Mouse (Mus musculus) liver, embryonic 13.5 days (tissue): ENCODE results near the gene Mycbp2. TPM values are rescaled to one million over a fixed set of nuclear protein-coding genes. Genes with fewer than 3 reads are reported as not detected.

Source experiments
- ATAC-seq: fragments of 200-750 bp; cut with Nextera tagmentation; 2 replicates; pipeline ENCODE4 v1.8.0; 2017; ENCODE audit warnings: low read depth, mild to moderate bottlenecking, moderate number of reproducible peaks, moderate library complexity
- DNase-seq: peaks from one replicate; pipeline ENCODE4 v3.0.0; 2022
- H3K27ac ChIP-seq: fragments of 300-500 bp; sonication (generic); 2 replicates; pipeline ENCODE4 v1.5.1; 2015; ENCODE audit warnings: moderate library complexity, mild to moderate bottlenecking, inconsistent platforms
- H3K27me3 ChIP-seq: fragments of 300-500 bp; sonication (generic); 2 replicates; pipeline ENCODE4 v1.6.1; 2015; ENCODE audit warnings: mild to moderate bottlenecking, inconsistent platforms
- H3K36me3 ChIP-seq: fragments of 300-500 bp; sonication (generic); 2 replicates; pipeline ENCODE4 v1.6.1; 2015; ENCODE audit warnings: mild to moderate bottlenecking, inconsistent platforms
- H3K4me1 ChIP-seq: fragments of 300-500 bp; sonication (generic); replicated peaks from 2 replicates; pipeline ENCODE4 v1.6.1; 2015; ENCODE audit warnings: inconsistent platforms
- H3K4me2 ChIP-seq: fragments of 300-500 bp; sonication (generic); 2 replicates; pipeline ENCODE4 v1.6.1; 2015; ENCODE audit warnings: inconsistent platforms, mild to moderate bottlenecking, moderate library complexity
- H3K4me3 ChIP-seq: fragments of 300-500 bp; sonication (generic); replicated peaks from 2 replicates; pipeline ENCODE4 v1.5.1; 2015; ENCODE audit warnings: mild to moderate bottlenecking, inconsistent platforms
- H3K9ac ChIP-seq: fragments of 300-500 bp; sonication (generic); 2 replicates; pipeline ENCODE4 v1.6.1; 2015; ENCODE audit warnings: mild to moderate bottlenecking, inconsistent platforms
- H3K9me3 ChIP-seq: fragments of 300-500 bp; sonication (generic); replicated peaks from 2 replicates; pipeline ENCODE4 v1.6.1; 2016; ENCODE audit warnings: inconsistent platforms
- WGBS: fragments of 180-500 bp; shearing (Covaris S2); methylation state at CpG from one replicate; pipeline ENCODE4 v1.1.7; 2015; ENCODE audit not compliant: insufficient replicate concordance; 5-methylcytosine and 5-hydroxymethylcytosine counted together
- polyA plus RNA-seq: library from polyadenylated mRNA; unstranded; fragments of >200 nt; fragmentation: Nextera tagmentation; extraction: Ambion mirVana; gene quantifications from 2 replicates; pipeline ENCODE4 v1.2.1, GENCODE M21; 2015

Mycbp2 gene
- polyA plus RNA-seq, 1 experiment from 2014 or later = 7.3 TPM

DNA sequence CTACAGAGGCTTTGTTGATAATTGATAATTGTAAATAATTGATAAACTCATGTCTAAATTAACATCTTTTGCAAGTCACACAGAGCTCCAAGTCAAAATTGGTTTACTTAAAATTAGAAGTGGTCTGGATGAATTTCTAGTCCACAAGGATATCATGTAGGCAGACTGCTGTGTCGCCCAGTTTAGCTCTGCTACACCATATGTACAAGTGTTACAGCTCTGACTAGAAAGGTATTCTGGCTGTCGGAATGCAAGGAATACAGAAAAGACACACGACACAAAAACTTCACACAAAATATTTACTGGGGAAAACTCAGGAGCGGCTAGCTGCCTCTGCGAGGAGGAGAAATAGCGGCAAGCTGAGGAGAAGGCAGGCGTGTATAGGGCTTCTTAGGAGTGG is 89.7 kb downstream of the Mycbp2 start:
- WGBS = 90% methylated on average over 7 of the region's 7 CpGs
- no peak overlapping the region for H3K9ac ChIP-seq
- ATAC-seq (no peak), DNase-seq (no peak)
- no peak overlapping the region for H3K27ac ChIP-seq
- H3K36me3 ChIP-seq = peaks cover 36% of the 10 kb centered on the region
- H3K4me2 ChIP-seq = no peak overlapping the region
- H3K9me3 ChIP-seq = no peaks in the 10 kb centered on the region
- H3K27me3 ChIP-seq = no peaks in the 10 kb centered on the region
- H3K4me1 ChIP-seq = no peaks in the 10 kb centered on the region; the same call in 1 of the 2 replicates
- no peak overlapping the region for H3K4me3 ChIP-seq

DNA sequence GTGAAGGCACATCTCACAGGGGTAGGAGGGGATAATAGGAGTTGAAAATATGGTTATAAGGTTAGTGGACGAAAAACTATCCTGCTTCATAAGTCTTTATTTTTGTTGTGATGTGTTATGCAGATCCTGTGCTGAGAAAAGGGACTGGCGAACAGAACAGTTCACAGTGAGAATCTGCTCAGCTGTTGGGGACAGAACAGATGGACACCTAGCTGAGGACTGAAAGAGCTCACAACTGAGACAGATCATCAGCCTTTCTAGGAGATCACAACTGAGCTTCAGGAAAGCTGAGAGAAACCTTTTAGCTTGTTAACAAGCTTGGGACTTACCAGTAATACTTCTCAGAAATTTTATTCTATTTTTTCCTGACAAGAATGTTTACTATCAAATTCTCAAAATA is 92.3 kb downstream of the Mycbp2 start:
- DNase-seq = no peak
- 66% methylated on average over 2 of the region's 2 CpGs for WGBS

DNA sequence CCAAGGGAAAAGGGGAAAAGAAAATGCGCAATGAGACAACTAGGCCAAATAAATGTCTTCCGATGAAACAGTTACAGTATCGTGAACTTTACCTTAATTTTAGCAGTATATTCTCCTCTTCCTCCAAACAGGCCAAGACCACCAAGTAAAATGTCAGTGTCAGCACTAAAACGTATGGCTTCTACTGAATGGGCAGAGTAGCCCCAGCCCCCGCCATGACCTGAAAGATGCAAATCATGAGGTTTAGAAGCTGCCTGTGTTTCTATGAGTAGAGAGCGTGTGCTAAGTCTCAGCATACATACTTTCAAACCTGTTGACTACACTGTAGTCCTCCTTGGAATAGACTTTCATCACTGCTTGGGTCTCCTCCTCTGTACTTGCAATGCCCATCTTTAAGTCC is 104.6 kb downstream of the Mycbp2 start:
- Histone ChIP-seq H3K36me3 (peaks cover 22% of the 10 kb centered on the region), H3K4me2 (no peak overlapping the region), H3K9ac (no peak overlapping the region), H3K27ac (no peak overlapping the region), H3K4me3 (no peak overlapping the region), H3K4me1 (no peaks in the 10 kb centered on the region), H3K27me3 (no peaks in the 10 kb centered on the region), H3K9me3 (no peaks in the 10 kb centered on the region)
- DNase-seq (no peak), ATAC-seq (no peak)
- WGBS = 85% methylated on average over 6 of the region's 6 CpGs

More for the DNA sequence above, 92.3 kb downstream of the Mycbp2 start:
- no peak overlapping the region for H3K4me2 ChIP-seq
- no peak overlapping the region for H3K4me3 ChIP-seq
- peaks cover 18% of the 10 kb centered on the region for H3K36me3 ChIP-seq
- no peaks in the 10 kb centered on the region for H3K9me3 ChIP-seq
- H3K4me1 ChIP-seq = no peaks in the 10 kb centered on the region; the same call in 1 of the 2 replicates
- no peak overlapping the region for H3K27ac ChIP-seq
- no peak overlapping the region for H3K9ac ChIP-seq
- no peaks in the 10 kb centered on the region for H3K27me3 ChIP-seq
- no peak for ATAC-seq

DNA sequence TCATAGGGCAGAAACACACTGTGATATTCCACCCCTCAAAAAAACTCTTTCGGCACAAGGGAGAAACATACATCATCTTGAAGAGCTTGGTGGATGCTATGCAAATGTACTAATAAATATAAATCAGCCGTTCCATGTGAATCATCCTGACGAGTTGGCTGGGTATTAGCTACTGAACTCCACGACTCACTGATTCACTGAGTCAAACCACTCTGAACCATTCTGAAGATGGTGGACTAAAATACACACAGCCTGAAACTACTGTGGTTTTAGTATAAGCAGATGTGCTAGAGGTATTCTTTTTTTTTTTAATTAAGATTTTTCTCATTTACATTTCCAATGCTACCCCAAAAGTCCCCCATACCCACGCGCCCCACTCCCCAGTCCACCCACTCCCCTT is 111.8 kb downstream of the Mycbp2 start:
- Histone ChIP-seq H3K4me2 (no peak overlapping the region), H3K9ac (no peak overlapping the region), H3K27ac (no peak overlapping the region), H3K9me3 (no peaks in the 10 kb centered on the region), H3K4me3 (no peak overlapping the region), H3K4me1 (no peaks in the 10 kb centered on the region), H3K27me3 (no peaks in the 10 kb centered on the region), H3K36me3 (peaks cover 10% of the 10 kb centered on the region; the same call in 1 of the 2 replicates)
- no peak for DNase-seq
- no peak for ATAC-seq
- 89% methylated on average over 6 of the region's 6 CpGs for WGBS

DNA sequence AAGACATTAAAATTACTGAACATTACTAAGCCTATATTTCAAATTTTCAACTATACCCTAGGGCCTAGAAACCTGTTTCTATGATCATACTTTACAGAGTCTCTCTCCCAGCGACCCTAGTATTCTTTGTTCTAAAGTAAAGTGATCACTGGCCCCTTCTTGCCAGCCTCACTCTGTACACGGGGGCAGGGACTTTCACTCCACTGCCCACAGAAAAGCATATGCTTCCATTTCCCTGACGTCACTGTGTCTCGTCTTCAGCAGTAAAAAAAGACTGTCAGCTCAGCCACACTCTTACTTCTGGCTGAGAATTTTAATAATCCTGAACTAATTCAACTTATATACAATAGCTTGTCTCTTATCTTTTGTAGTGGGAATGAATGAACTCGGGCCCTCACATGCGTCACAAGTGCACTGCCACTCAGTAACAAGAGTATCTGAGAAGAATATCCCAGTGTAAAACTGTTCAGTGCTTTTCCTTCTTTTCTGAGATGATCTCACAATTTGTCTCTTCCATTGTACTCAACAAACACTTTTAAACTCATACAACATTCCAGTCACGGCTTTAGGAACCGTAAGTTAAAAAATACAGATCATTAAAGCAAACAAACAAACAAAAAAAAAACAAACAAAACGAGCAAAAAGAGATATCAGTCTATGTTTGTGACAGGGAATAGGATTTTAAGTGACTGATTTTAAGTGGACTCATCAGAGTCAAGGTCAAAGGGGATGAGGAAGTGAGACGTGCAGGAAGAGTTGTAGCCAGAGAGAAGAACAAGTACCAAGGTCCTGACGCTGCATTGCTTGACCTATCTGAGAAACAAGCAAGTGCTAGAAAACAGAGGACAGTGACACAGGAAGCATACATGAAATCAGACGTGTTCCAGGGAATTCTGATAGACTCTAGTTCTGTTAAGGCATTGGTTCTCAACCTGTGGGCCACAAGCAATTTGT is 112.7 kb downstream of the Mycbp2 start:
- WGBS = 70% methylated on average over 12 of the region's 12 CpGs
- H3K4me1 ChIP-seq = no peaks in the 10 kb centered on the region
- H3K4me2 ChIP-seq = no peak overlapping the region
- H3K36me3 ChIP-seq = peaks cover 10% of the 10 kb centered on the region; the same call in 1 of the 2 replicates
- DNase-seq (no peak), ATAC-seq (no peak)
- H3K9me3 ChIP-seq = no peaks in the 10 kb centered on the region
- H3K27ac ChIP-seq = no peak overlapping the region
- no peaks in the 10 kb centered on the region for H3K27me3 ChIP-seq
- H3K9ac ChIP-seq = no peak overlapping the region
- no peak overlapping the region for H3K4me3 ChIP-seq

DNA sequence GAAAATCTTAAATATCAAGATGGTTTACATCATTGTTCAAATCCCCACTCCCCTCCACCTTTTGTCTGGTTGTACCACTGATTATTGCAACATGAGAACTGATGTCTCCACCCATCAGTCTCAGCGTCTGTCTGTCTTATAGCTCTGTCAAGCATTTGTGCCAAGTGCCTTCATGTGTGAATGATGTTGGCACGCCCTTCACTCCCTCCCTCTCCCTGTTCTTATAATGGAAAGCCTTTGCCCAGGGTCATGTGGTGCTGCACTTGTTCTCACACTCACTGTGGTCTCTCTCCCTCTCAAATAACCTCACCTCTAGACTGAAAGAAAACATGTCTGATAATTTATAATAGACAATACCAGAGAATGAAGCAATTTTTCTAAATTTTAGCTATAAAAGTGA is 124.3 kb downstream of the Mycbp2 start:
- Histone ChIP-seq H3K4me2 (no peak overlapping the region), H3K27me3 (no peaks in the 10 kb centered on the region), H3K36me3 (peaks cover 43% of the 10 kb centered on the region), H3K27ac (no peak overlapping the region), H3K9ac (no peak overlapping the region), H3K9me3 (no peaks in the 10 kb centered on the region), H3K4me1 (no peaks in the 10 kb centered on the region), H3K4me3 (no peak overlapping the region)
- DNase-seq = no peak
- no peak for ATAC-seq
- WGBS = 78% methylated on average over 2 of the region's 2 CpGs

DNA sequence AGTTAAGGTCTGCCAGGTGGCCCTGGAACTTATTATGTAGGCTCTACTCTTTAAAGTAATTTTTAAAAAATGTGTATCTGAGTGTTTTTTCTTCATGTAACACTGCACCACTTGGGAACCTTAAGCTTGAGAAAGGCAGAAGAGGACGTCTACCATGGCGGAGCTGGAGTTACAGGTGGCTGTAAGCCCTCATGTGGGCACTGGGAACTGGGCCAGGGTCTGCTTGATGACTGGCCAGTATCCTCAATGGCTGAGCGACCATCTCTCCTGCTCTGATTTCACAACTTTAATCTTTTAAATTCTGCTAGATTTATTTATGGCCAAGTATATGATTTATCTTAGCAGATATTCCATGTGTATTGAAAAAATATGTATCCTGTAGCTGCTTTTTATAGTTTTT is 124.9 kb downstream of the Mycbp2 start:
- Histone ChIP-seq H3K9ac (no peak overlapping the region), H3K4me2 (no peak overlapping the region), H3K27ac (no peak overlapping the region), H3K27me3 (no peaks in the 10 kb centered on the region), H3K4me3 (no peak overlapping the region), H3K9me3 (no peaks in the 10 kb centered on the region), H3K36me3 (peaks cover 43% of the 10 kb centered on the region), H3K4me1 (no peaks in the 10 kb centered on the region)
- DNase-seq (no peak), ATAC-seq (no peak)
- WGBS = 73% methylated on average over 3 of the region's 3 CpGs

DNA sequence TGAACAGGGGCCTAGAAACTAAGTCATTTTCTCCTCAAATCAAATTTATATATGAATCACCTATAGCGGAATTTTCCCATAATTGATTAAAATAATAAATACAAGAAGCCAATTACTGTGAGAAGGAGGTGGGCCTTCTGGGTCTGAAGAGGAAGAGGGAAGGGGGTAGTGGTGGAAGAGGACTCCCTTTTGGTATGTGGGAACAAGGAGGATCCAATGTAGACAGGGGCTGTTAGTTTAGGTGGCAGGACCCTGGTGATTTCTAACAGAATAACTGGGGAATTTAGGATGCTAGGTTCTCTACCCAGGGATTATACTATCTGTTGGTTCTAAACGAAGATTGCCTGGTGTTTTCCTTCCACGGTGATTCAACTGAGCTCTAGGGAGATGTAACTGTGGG is 130.3 kb downstream of the Mycbp2 start:
- no peak for DNase-seq

DNA sequence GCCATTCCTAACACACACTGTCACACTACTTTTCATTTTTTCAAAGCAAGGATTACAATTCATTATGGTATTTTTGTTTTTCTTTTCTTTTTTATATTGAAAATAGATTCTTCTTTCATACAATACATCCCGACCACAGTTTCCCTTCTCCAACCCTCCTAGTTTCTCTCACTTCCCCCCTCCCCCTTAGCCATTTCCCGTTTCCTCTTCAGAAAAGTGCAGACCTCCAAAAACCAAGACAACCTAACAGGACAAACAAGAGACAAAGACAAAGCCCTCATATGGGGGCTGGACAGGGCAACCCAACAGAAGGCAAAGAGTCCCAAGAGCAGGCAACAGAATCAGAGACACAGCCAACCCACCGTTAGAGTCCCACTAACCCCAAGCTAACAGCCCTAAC is 160.0 kb downstream of the Mycbp2 start:
- whole genome bisulfite sequencing = 52% methylated on average over 3 of the region's 3 CpGs
- no peaks in the 10 kb centered on the region for H3K4me1 ChIP-seq
- ATAC-seq = no peak

More for the DNA sequence above, 130.3 kb downstream of the Mycbp2 start:
- no peak overlapping the region for H3K4me3 ChIP-seq
- ATAC-seq = no peak
- H3K36me3 ChIP-seq = peaks cover 33% of the 10 kb centered on the region
- H3K9me3 ChIP-seq = no peaks in the 10 kb centered on the region
- no peak overlapping the region for H3K4me2 ChIP-seq
- 70% methylated on average over 3 of the region's 3 CpGs for WGBS
- no peaks in the 10 kb centered on the region for H3K4me1 ChIP-seq
- H3K27ac ChIP-seq = no peak overlapping the region
- H3K27me3 ChIP-seq = no peaks in the 10 kb centered on the region
- no peak overlapping the region for H3K9ac ChIP-seq

DNA sequence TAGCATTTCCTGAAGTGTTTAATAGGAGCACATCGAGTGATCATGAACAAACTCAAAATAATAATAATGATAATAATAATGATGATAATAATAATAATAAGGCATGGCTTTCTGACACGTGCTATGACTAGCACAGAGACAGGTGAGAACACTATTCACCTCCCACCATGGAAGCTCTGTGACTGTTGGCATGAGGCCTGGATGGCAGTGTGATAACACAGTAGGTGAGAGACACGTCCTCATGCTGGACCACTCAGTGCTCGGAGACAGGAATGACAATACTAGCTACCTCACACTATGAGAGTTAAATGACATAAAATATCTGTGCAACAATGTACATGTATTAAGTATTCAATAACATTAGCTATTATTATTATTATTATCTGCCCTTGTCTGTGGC is 160.5 kb downstream of the Mycbp2 start:
- WGBS = 71% methylated on average over 4 of the region's 4 CpGs
- no peak for DNase-seq
- no peaks in the 10 kb centered on the region for H3K27me3 ChIP-seq
- H3K4me1 ChIP-seq = no peaks in the 10 kb centered on the region
- H3K27ac ChIP-seq = no peak overlapping the region
- no peak overlapping the region for H3K9ac ChIP-seq
- no peak for ATAC-seq
- peaks cover 22% of the 10 kb centered on the region for H3K36me3 ChIP-seq
- H3K4me3 ChIP-seq = no peak overlapping the region
- H3K9me3 ChIP-seq = no peaks in the 10 kb centered on the region
- H3K4me2 ChIP-seq = no peak overlapping the region

More for the DNA sequence above, 160.0 kb downstream of the Mycbp2 start:
- H3K27me3 ChIP-seq = no peaks in the 10 kb centered on the region
- H3K4me3 ChIP-seq = no peak overlapping the region
- H3K4me2 ChIP-seq = no peak overlapping the region
- no peaks in the 10 kb centered on the region for H3K9me3 ChIP-seq
- H3K36me3 ChIP-seq = peaks cover 22% of the 10 kb centered on the region
- DNase-seq = no peak
- H3K9ac ChIP-seq = no peak overlapping the region
- no peak overlapping the region for H3K27ac ChIP-seq

DNA sequence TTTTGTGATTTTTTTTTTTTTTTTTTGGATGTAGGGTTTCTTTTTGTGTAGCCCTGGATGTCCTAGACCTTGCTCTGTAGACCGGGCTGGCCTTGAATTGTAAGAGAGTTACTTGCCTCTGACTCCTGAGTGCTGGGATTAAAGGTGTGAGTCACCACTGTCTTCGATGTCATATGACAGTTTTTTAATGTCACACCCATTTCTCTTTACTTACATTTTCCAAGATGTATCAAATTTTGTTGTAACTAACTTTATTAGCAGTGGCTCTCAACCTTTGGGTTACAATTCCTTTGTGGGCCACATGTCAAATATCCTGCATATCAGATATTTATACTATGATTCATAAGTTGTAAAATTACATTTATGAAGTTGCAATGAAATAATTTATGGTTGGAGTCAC is 166.5 kb downstream of the Mycbp2 start:
- Histone ChIP-seq H3K9ac (no peak overlapping the region), H3K27me3 (no peaks in the 10 kb centered on the region), H3K9me3 (no peaks in the 10 kb centered on the region), H3K4me3 (no peak overlapping the region), H3K27ac (no peak overlapping the region), H3K4me2 (no peak overlapping the region), H3K4me1 (no peaks in the 10 kb centered on the region), H3K36me3 (peaks cover 8% of the 10 kb centered on the region)
- WGBS = 72% methylated on average over 2 of the region's 2 CpGs
- DNase-seq (no peak), ATAC-seq (no peak)

DNA sequence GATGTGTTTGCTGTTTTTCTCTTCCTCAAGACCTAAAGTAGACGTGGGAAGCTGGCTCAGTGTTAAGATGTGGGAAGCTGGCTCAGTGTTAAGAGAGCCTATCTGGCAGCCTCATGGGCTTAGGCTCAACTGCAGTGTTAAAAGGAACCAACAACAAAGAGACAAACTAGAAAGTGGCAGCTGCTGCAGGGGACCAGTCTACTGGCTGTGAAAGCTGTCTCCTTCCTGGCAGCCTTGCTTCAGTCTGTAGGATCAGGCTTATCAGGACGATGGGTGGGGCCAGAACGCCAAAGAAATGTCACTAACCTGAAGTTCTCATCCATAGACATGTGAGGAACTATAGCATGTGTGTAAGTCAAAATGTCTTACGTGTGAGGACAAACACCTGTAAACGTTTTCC is 183.7 kb downstream of the Mycbp2 start:
- Histone ChIP-seq H3K27ac (no peak overlapping the region), H3K27me3 (no peaks in the 10 kb centered on the region), H3K4me2 (no peak overlapping the region), H3K36me3 (peaks cover 15% of the 10 kb centered on the region; the same call in 1 of the 2 replicates), H3K9ac (no peak overlapping the region), H3K4me1 (peaks cover 4% of the 10 kb centered on the region; the same call in 1 of the 2 replicates), H3K4me3 (no peak overlapping the region), H3K9me3 (no peaks in the 10 kb centered on the region)
- WGBS = 55% methylated on average over 5 of the region's 5 CpGs
- DNase-seq (no peak), ATAC-seq (no peak)
